Mouse (Mus musculus): Measurements from ENCODE around the gene Kcnmb2. TPM values are rescaled to one million over a fixed set of nuclear protein-coding genes. Genes with fewer than 3 reads are reported as not detected.

Kcnmb2 gene
- polyA plus RNA-seq, 1 experiment from 2014 or later = 4.7 TPM

DNA sequence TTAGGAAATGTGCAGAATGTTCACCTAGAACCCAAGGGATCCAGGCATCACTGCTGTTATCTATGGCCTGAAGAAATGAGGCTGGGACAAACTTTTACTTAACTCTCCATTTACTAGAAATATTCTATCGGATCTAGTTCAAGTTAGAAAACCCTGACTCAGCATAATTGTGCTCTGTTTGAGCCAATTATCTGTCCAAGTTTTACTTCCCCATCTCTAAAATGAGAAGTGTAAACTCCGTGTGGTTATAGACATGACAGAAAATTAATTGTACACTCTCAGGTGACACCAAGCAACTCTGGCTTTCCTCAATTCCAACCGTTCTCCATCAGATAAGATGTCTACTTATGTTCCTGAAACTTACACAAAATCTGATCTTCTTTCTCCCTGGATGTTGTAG, 161.0 kb downstream of the Kcnmb2 start:
- Histone ChIP-seq H3K27ac (ENCODE audit: low read length) (no peak overlapping the region), H3K36me3 (ENCODE audit: control insufficient read depth, insufficient read depth, low read length) (no peaks in the 10 kb centered on the region), H3K9me3 (ENCODE audit: control insufficient read depth, low read depth, low read length) (no peaks in the 10 kb centered on the region), H3K4me2 (replicated peaks; ENCODE audit: low read depth, low read length) (no peak overlapping the region), H3K4me1 (ENCODE audit: control insufficient read depth, insufficient read depth, low read length) (0 out of 2 replicates have a peak, but pooled peaks cover 4% of the 10 kb centered on the region), H3K4me3 (ENCODE audit: low read depth, low read length) (no peak overlapping the region), H3K27me3 (ENCODE audit: control insufficient read depth, insufficient read depth, low read length) (no peaks in the 10 kb centered on the region), H3K9ac (replicated peaks; ENCODE audit: low read depth, low read length) (no peak overlapping the region)
- ATAC-seq (ENCODE audit: insufficient number of reproducible peaks, insufficient read depth, low FRiP score, low read depth) = no peak
- 64% methylated on average over 3 of the region's 3 CpGs for WGBS

DNA sequence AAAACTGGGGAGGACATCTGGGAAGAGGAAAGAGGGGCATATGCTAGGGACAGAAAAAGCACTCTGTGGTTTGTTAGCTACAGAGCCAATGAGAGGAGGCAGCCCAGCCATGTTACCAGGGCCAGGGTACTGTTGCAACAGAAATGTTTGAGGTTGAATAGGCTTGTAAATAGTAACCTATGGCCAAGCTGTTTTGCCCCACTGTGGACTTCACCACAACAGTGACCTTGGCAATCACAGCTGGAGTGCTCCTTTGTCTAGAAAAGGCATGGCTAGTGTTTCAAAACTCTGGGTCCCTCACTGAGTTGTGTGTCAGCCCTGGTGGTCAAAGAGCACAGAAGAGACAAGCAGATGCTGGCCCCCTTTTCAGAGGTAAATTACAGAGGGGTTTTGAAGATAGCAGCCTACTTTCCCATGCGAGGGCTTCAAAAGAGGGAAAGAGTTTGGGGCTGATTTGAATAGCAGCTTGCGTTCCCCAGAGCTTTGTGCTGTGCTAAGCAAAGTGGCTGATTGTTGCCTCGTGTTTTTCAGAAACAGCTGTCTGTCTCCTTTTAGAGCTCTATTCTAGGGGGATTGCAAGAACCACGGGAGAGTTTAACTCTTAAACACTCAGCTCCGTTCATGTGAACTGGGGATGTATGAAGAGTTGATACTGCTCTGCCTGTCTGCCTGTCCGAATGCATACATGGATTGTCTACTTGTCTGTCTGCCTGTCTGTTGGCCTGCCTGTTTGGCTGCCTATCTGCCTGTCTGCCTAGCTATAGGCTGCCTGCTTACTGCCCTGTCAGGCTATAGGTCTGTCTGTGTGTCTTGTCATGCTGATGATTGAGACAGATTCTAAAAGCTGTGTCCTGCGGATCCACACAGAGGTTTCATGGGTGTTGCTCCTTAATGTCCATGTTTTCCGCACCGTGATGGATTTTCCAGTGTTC, 165.0 kb downstream of the Kcnmb2 start:
- no peaks in the 10 kb centered on the region for H3K36me3 ChIP-seq (ENCODE audit: control insufficient read depth, insufficient read depth, low read length)
- no peaks in the 10 kb centered on the region for H3K9me3 ChIP-seq (ENCODE audit: control insufficient read depth, low read depth, low read length)
- H3K4me2 ChIP-seq (replicated peaks; ENCODE audit: low read depth, low read length) = no peak overlapping the region
- no peak overlapping the region for H3K27ac ChIP-seq (ENCODE audit: low read length)
- no peaks in the 10 kb centered on the region for H3K27me3 ChIP-seq (ENCODE audit: control insufficient read depth, insufficient read depth, low read length)
- WGBS = 56% methylated on average over 9 of the region's 9 CpGs
- H3K9ac ChIP-seq (replicated peaks; ENCODE audit: low read depth, low read length) = no peak overlapping the region
- no peak overlapping the region for H3K4me3 ChIP-seq (ENCODE audit: low read depth, low read length)
- no peak for ATAC-seq (ENCODE audit: insufficient number of reproducible peaks, insufficient read depth, low FRiP score, low read depth)
- H3K4me1 ChIP-seq (ENCODE audit: control insufficient read depth, insufficient read depth, low read length) = no peaks in the 10 kb centered on the region

DNA sequence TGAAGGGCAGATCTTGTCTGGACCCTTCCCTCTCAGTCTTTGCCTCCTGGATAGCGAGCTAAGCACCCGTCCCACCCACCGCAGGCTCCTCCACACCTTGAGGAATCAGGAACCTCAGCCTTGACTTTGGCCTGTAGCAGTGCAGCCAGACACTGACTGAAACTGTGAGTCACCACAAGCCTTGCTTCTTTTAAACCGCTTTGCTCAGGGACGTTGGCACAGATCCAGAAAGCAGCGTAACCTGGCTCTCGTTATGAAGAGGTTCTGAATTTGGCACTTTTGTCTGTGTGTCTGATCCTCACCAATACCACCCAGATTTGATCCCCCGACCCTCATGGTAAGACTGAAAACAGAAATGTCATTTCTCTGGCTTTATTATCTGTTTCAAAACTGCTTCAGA, 171.6 kb downstream of the Kcnmb2 start:
- 56% methylated on average over 8 of the region's 8 CpGs for WGBS
- H3K27me3 ChIP-seq (ENCODE audit: control insufficient read depth, insufficient read depth, low read length) = no peaks in the 10 kb centered on the region
- no peak for ATAC-seq (ENCODE audit: insufficient number of reproducible peaks, insufficient read depth, low FRiP score, low read depth)
- H3K4me1 ChIP-seq (ENCODE audit: control insufficient read depth, insufficient read depth, low read length) = no peaks in the 10 kb centered on the region
- H3K9ac ChIP-seq (replicated peaks; ENCODE audit: low read depth, low read length) = no peak overlapping the region
- H3K4me2 ChIP-seq (replicated peaks; ENCODE audit: low read depth, low read length) = no peak overlapping the region
- no peak overlapping the region for H3K27ac ChIP-seq (ENCODE audit: low read length)
- H3K4me3 ChIP-seq (ENCODE audit: low read depth, low read length) = no peak overlapping the region
- H3K9me3 ChIP-seq (ENCODE audit: control insufficient read depth, low read depth, low read length) = no peaks in the 10 kb centered on the region
- no peaks in the 10 kb centered on the region for H3K36me3 ChIP-seq (ENCODE audit: control insufficient read depth, insufficient read depth, low read length)

DNA sequence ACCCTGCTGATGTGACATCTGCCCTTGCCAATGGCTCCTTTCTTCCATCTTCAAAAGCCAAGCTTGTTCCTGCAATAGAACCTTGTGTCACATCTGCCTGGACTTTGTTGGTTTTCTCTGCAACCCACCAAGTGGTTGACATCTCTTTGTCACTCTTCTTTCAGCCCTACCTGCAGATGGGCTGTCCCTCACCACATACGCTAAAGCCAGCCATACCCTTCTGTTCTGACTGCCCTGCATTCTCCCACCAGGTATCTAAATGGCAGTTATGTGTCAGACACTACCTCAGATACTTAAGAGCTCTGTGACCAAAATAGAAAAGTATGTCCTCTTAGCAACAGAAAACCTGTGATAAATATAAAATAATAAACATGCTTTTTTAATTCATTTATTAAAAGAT, 186.5 kb downstream of the Kcnmb2 start:
- Histone ChIP-seq H3K27ac (ENCODE audit: low read length) (no peak overlapping the region), H3K4me2 (replicated peaks; ENCODE audit: low read depth, low read length) (no peak overlapping the region), H3K36me3 (ENCODE audit: control insufficient read depth, insufficient read depth, low read length) (no peaks in the 10 kb centered on the region), H3K27me3 (ENCODE audit: control insufficient read depth, insufficient read depth, low read length) (no peaks in the 10 kb centered on the region), H3K9me3 (ENCODE audit: control insufficient read depth, low read depth, low read length) (no peaks in the 10 kb centered on the region), H3K9ac (replicated peaks; ENCODE audit: low read depth, low read length) (no peak overlapping the region), H3K4me3 (ENCODE audit: low read depth, low read length) (no peak overlapping the region), H3K4me1 (ENCODE audit: control insufficient read depth, insufficient read depth, low read length) (no peaks in the 10 kb centered on the region)
- ATAC-seq (ENCODE audit: insufficient number of reproducible peaks, insufficient read depth, low FRiP score, low read depth) = no peak
- WGBS = 81% methylated on average over 1 of the region's 1 CpGs

DNA sequence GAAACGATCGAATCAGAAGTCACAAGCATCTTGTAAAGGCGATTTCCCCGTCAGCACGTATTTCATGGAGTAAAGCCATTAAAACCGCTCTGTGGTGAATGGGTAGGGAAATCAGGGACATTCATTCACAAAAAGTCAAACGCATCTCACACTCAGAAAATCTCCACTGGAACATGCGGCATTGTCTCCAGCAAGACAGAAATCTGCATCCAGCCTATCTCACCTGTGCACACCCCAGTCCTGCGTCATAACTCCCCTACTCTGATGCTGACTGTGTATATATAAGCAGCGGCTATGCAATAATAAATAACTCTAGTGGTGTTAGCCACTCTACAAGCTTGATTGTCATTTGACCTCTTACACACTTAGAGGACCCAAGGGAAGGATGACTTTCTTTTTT, 199.1 kb downstream of the Kcnmb2 start:
- WGBS = 79% methylated on average over 10 of the region's 10 CpGs
- Histone ChIP-seq H3K36me3 (ENCODE audit: control insufficient read depth, insufficient read depth, low read length) (no peaks in the 10 kb centered on the region), H3K27ac (ENCODE audit: low read length) (no peak overlapping the region), H3K4me3 (ENCODE audit: low read depth, low read length) (no peak overlapping the region), H3K27me3 (ENCODE audit: control insufficient read depth, insufficient read depth, low read length) (no peaks in the 10 kb centered on the region), H3K4me2 (replicated peaks; ENCODE audit: low read depth, low read length) (no peak overlapping the region), H3K9ac (replicated peaks; ENCODE audit: low read depth, low read length) (no peak overlapping the region), H3K4me1 (ENCODE audit: control insufficient read depth, insufficient read depth, low read length) (no peaks in the 10 kb centered on the region), H3K9me3 (ENCODE audit: control insufficient read depth, low read depth, low read length) (no peaks in the 10 kb centered on the region)
- ATAC-seq (ENCODE audit: insufficient number of reproducible peaks, insufficient read depth, low FRiP score, low read depth) = no peak

DNA sequence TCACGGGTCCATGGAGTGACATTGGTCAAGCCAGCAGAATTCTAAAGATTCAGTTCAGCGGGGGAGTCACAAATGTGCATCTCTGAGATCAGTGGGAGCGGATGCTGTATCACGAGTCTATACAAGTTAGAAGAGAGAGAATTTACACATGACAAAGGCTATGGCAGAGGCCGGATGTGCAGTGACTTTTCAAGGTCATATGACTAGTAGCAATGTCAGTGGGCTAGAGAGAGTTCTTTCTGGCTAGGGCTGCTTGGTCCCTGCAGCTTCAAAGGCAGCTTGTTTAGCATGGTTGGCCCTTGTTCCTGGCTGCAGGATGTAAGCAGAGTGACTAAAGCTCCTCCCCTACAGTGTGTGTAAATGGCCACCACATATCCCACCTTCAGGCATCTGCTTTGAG, 217.5 kb downstream of the Kcnmb2 start:
- no peaks in the 10 kb centered on the region for H3K4me1 ChIP-seq (ENCODE audit: control insufficient read depth, insufficient read depth, low read length)
- no peak overlapping the region for H3K4me2 ChIP-seq (replicated peaks; ENCODE audit: low read depth, low read length)
- no peak for ATAC-seq (ENCODE audit: insufficient number of reproducible peaks, insufficient read depth, low FRiP score, low read depth)
- no peak overlapping the region for H3K9ac ChIP-seq (replicated peaks; ENCODE audit: low read depth, low read length)
- H3K4me3 ChIP-seq (ENCODE audit: low read depth, low read length) = no peak overlapping the region
- H3K36me3 ChIP-seq (ENCODE audit: control insufficient read depth, insufficient read depth, low read length) = no peaks in the 10 kb centered on the region
- no peak overlapping the region for H3K27ac ChIP-seq (ENCODE audit: low read length)
- 87% methylated on average over 5 of the region's 5 CpGs for WGBS
- H3K9me3 ChIP-seq (ENCODE audit: control insufficient read depth, low read depth, low read length) = no peaks in the 10 kb centered on the region
- H3K27me3 ChIP-seq (ENCODE audit: control insufficient read depth, insufficient read depth, low read length) = no peaks in the 10 kb centered on the region

DNA sequence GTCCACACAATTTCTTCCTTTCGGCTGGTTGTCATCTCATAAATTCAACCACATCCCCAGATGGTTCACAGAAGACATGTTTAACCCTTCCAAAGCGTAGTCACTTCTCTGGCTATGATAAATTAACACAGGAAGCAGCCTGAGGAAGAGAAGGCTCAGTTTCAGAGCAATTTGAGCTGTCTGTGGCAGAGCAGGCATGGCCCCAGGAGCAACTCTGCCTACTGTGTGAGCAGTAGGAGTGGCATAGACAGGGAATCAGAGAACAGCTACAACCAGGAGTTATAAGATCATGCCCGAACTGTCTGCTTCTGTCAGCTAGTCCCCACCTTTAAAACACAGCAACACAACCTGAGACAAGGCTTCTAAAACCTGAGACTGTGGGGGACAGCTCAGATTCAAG, 219.4 kb downstream of the Kcnmb2 start:
- no peaks in the 10 kb centered on the region for H3K36me3 ChIP-seq (ENCODE audit: control insufficient read depth, insufficient read depth, low read length)
- H3K9ac ChIP-seq (replicated peaks; ENCODE audit: low read depth, low read length) = no peak overlapping the region
- no peak overlapping the region for H3K27ac ChIP-seq (ENCODE audit: low read length)
- H3K9me3 ChIP-seq (ENCODE audit: control insufficient read depth, low read depth, low read length) = no peaks in the 10 kb centered on the region
- H3K4me2 ChIP-seq (replicated peaks; ENCODE audit: low read depth, low read length) = no peak overlapping the region
- H3K4me1 ChIP-seq (ENCODE audit: control insufficient read depth, insufficient read depth, low read length) = no peaks in the 10 kb centered on the region
- no peaks in the 10 kb centered on the region for H3K27me3 ChIP-seq (ENCODE audit: control insufficient read depth, insufficient read depth, low read length)
- WGBS = 40% methylated on average over 3 of the region's 3 CpGs
- no peak for ATAC-seq (ENCODE audit: insufficient number of reproducible peaks, insufficient read depth, low FRiP score, low read depth)
- no peak overlapping the region for H3K4me3 ChIP-seq (ENCODE audit: low read depth, low read length)

DNA sequence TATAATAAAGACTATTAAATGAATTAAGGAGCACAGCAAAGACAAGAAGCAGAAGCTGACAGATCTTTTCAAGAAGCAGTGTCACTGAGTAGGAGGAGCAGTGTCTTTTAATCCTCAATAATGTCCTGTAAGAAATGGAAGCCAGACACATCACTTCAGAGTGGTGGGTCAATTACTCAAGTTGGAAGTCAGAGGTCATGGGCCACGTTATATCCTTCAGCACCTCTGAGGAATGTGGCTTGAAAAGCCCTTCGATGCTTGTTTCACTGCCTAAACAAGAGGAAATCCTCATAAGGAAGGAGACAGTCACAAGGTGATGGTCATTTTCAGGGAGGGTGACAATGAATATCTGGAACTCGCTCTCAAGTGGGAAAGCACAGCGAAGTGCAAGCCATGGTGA, 223.1 kb downstream of the Kcnmb2 start:
- Histone ChIP-seq H3K27me3 (ENCODE audit: control insufficient read depth, insufficient read depth, low read length) (no peaks in the 10 kb centered on the region), H3K4me2 (replicated peaks; ENCODE audit: low read depth, low read length) (no peak overlapping the region), H3K4me3 (ENCODE audit: low read depth, low read length) (no peak overlapping the region), H3K9ac (replicated peaks; ENCODE audit: low read depth, low read length) (no peak overlapping the region), H3K36me3 (ENCODE audit: control insufficient read depth, insufficient read depth, low read length) (no peaks in the 10 kb centered on the region), H3K4me1 (ENCODE audit: control insufficient read depth, insufficient read depth, low read length) (no peaks in the 10 kb centered on the region), H3K9me3 (ENCODE audit: control insufficient read depth, low read depth, low read length) (no peaks in the 10 kb centered on the region), H3K27ac (ENCODE audit: low read length) (no peak overlapping the region)
- ATAC-seq (ENCODE audit: insufficient number of reproducible peaks, insufficient read depth, low FRiP score, low read depth) = no peak
- 56% methylated on average over 4 of the region's 4 CpGs for WGBS

DNA sequence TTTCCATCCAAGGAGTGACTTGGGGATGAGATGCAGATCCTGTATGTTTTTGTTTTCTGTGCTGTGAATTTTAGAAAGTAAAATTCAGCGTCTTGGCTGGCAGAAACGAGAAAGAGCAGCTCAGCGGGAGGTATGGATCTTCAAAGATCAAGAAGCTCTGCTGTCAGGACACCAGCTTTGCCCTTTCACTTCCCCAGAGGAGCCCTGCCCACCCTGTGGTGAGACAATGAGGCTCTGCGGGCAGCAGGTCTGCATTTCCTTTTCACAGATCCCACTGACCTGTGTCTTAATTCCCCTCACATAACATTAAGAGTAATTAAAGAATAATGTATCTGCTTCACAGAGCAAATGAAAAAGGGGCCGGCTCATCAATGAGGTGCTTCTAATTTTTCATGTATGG, 226.1 kb downstream of the Kcnmb2 start:
- Histone ChIP-seq H3K36me3 (ENCODE audit: control insufficient read depth, insufficient read depth, low read length) (no peaks in the 10 kb centered on the region), H3K4me1 (ENCODE audit: control insufficient read depth, insufficient read depth, low read length) (no peaks in the 10 kb centered on the region), H3K4me2 (replicated peaks; ENCODE audit: low read depth, low read length) (no peak overlapping the region), H3K4me3 (ENCODE audit: low read depth, low read length) (no peak overlapping the region), H3K9me3 (ENCODE audit: control insufficient read depth, low read depth, low read length) (no peaks in the 10 kb centered on the region), H3K27ac (ENCODE audit: low read length) (no peak overlapping the region), H3K27me3 (ENCODE audit: control insufficient read depth, insufficient read depth, low read length) (no peaks in the 10 kb centered on the region), H3K9ac (replicated peaks; ENCODE audit: low read depth, low read length) (no peak overlapping the region)
- 14% methylated on average over 5 of the region's 5 CpGs for WGBS
- no peak for ATAC-seq (ENCODE audit: insufficient number of reproducible peaks, insufficient read depth, low FRiP score, low read depth)

Data from stomach, embryonic 14.5 days (tissue).